Mouse (Mus musculus) stomach, postnatal 0 days (tissue): ENCODE measurements around the gene Synpr.

ENCODE experiments used
- CTCF ChIP-seq: IDR thresholded peaks from 2 replicates; pipeline ENCODE4 v1.5.1; 2016; ENCODE audit warnings: antibody characterized with exemption, low read depth, mild to moderate bottlenecking, moderate library complexity
- EP300 ChIP-seq: optimal IDR thresholded peaks from 2 replicates; pipeline ENCODE3; 2016; ENCODE audit warnings: antibody characterized with exemption

- TF ChIP-seq CTCF (no peak), EP300 (no peak)
Observed at GRCm38 (mm10) chr14:13336162-13336561, 51.6 kb downstream of the Synpr start.
